Mouse (Mus musculus) embryonic fibroblast, embryonic 13.5 days (primary cell): ENCODE measurements around the gene Zfp994. TPM values are rescaled to one million over a fixed set of nuclear protein-coding genes. Genes with fewer than 3 reads are reported as not detected.
A peak's percentile ranks its signal among the peaks of the same experiment; 100 is the strongest.
"Not testable (repeated sequence)": the region's sequence is repeated elsewhere in the genome, so short reads cannot be mapped to it uniquely, and the experiment has no call there.

Experiments
- H3K27ac ChIP-seq: 2 replicates; pipeline ENCODE4 v1.5.1; 2012; ENCODE audit warnings: low read length, control low read depth, inconsistent platforms; ENCODE audit not compliant: insufficient read depth
- H3K4me1 ChIP-seq: 2 replicates; pipeline ENCODE4 v1.6.1; 2011; ENCODE audit warnings: low read length; ENCODE audit not compliant: control insufficient read depth, insufficient read depth
- H3K4me3 ChIP-seq: 2 replicates; pipeline ENCODE4 v1.5.1; 2011; ENCODE audit warnings: mild to moderate bottlenecking, control low read depth, low read length; ENCODE audit not compliant: insufficient read depth
- POLR2A ChIP-seq: IDR thresholded peaks from 2 replicates; pipeline ENCODE4 v1.6.1; 2011; ENCODE audit warnings: low read depth, mild to moderate bottlenecking, control low read depth, low read length, moderate library complexity
- polyA plus RNA-seq: library from polyadenylated mRNA; stranded (reverse); fragments of >200 nt; gene quantifications from 2 replicates; pipeline ENCODE4 v1.2.4, GENCODE M21; 2011; ENCODE audit warnings: low read depth; ENCODE audit not compliant: missing spikeins, insufficient read length

Gene Zfp994
- polyA plus RNA-seq = 4.0 and 5.5 TPM in 2 replicates

GRCm38 (mm10) chr17:22225422-22226012, at the start of gene Zfp994:
Zfp994 (minus strand) TSS chr17:22225616.
- TF ChIP-seq POLR2A = peak; percentile 65
- H3K27ac ChIP-seq, H3K4me1 ChIP-seq: not testable (repeated sequence)
- peak within 1 kb of the TSS; percentile 72 for H3K4me3 ChIP-seq

GRCm38 (mm10) chr17:22230701-22231100, 5.3 kb upstream of the Zfp994 start:
- H3K4me1 ChIP-seq, H3K4me3 ChIP-seq, H3K27ac ChIP-seq: not testable (repeated sequence)

- H3K4me3 ChIP-seq = peak overlapping the region; percentile 72
- H3K27ac ChIP-seq, H3K4me1 ChIP-seq: not testable (repeated sequence)
Observed at GRCm38 (mm10) chr17:22225015-22225414, 401 bp downstream of the Zfp994 start.

GRCm38 (mm10) chr17:22165722-22166294, 59.6 kb downstream of the Zfp994 start, which contains the start of gene Zfp947:
Zfp947 (minus strand) TSS chr17:22166190.
- H3K4me1 ChIP-seq = not testable (repeated sequence)
- peak within 1 kb of the TSS; percentile 36; the same call in 1 of the 2 replicates for H3K27ac ChIP-seq
- H3K4me3 ChIP-seq = peak within 1 kb of the TSS; percentile 61

GRCm38 (mm10) chr17:22165304-22165703, 60.1 kb downstream of the Zfp994 start:
- peak overlapping the region; percentile 36; the same call in 1 of the 2 replicates for H3K27ac ChIP-seq
- peak overlapping the region; percentile 61 for H3K4me3 ChIP-seq
- H3K4me1 ChIP-seq = not testable (repeated sequence)

GRCm38 (mm10) chr17:22153951-22154350, 71.5 kb downstream of the Zfp994 start:
- not testable (repeated sequence) for H3K27ac ChIP-seq, H3K4me1 ChIP-seq, H3K4me3 ChIP-seq

Other genes starting within 250 kb of the Zfp994 start
- 3.3 and 3.8 TPM in 2 replicates for gene Zfp947, start 59.4 kb downstream of the Zfp994 start, polyA plus RNA-seq
- 13.3 and 22.2 TPM in 2 replicates for gene CT030661.1, start 89.2 kb upstream of the Zfp994 start, polyA plus RNA-seq
- 7.0 and 8.9 TPM in 2 replicates for gene Zfp944, start 135.8 kb upstream of the Zfp994 start, polyA plus RNA-seq
- gene Zfp758, start 135.8 kb upstream of the Zfp994 start, polyA plus RNA-seq = 4.8 and 9.1 TPM in 2 replicates
- gene Zfp946, start 198.6 kb upstream of the Zfp994 start, polyA plus RNA-seq = 7.9 and 11.5 TPM in 2 replicates